Mouse (Mus musculus) cerebellum, postnatal 25 days (tissue): ENCODE results near the gene Sorcs1.
A peak's percentile ranks its signal among the peaks of the same experiment; 100 is the strongest.

ENCODE experiments used
- DNase-seq, 2 experiments: peaks; one replicate each; pipeline ENCODE4 v3.0.0; 2021; ENCODE audit warnings: mixed read lengths in 2 of 2

Sorcs1 gene

GRCm38 (mm10) chr19:50418962-50419720, 259.3 kb downstream of the Sorcs1 start:
- DNase-seq = no peak

- no peak for DNase-seq
These were observed 267.9 kb downstream of the Sorcs1 start for GRCm38 (mm10) chr19:50410561-50410960.

GRCm38 (mm10) chr19:50398341-50398740, 280.1 kb downstream of the Sorcs1 start:
- DNase-seq = peak; percentile 57 to 73

GRCm38 (mm10) chr19:50395731-50396130, 282.7 kb downstream of the Sorcs1 start:
- peak; percentile 5 to 32 for DNase-seq

GRCm38 (mm10) chr19:50394101-50394500, 284.3 kb downstream of the Sorcs1 start:
- DNase-seq = no peak

- no peak for DNase-seq
These were observed 288.4 kb downstream of the Sorcs1 start for GRCm38 (mm10) chr19:50389925-50390552.

GRCm38 (mm10) chr19:50378901-50379300, 299.5 kb downstream of the Sorcs1 start:
- no peak for DNase-seq

- peak in 1 of 2 experiments; percentile 27 for DNase-seq
These were observed 303.7 kb downstream of the Sorcs1 start for GRCm38 (mm10) chr19:50374751-50375150.

- no peak for DNase-seq
These were observed 312.0 kb downstream of the Sorcs1 start for GRCm38 (mm10) chr19:50366446-50366845.

- no peak for DNase-seq
These were observed 315.6 kb downstream of the Sorcs1 start for GRCm38 (mm10) chr19:50362655-50363500.

GRCm38 (mm10) chr19:50358561-50358960, 319.9 kb downstream of the Sorcs1 start:
- DNase-seq = no peak

- DNase-seq = no peak
These were observed 339.2 kb downstream of the Sorcs1 start for GRCm38 (mm10) chr19:50339211-50339610.

GRCm38 (mm10) chr19:50336751-50337150, 341.7 kb downstream of the Sorcs1 start:
- DNase-seq = no peak

GRCm38 (mm10) chr19:50331136-50331535, 347.3 kb downstream of the Sorcs1 start:
- no peak for DNase-seq

GRCm38 (mm10) chr19:50327804-50328203, 350.6 kb downstream of the Sorcs1 start:
- DNase-seq = peak; percentile 5 to 7

GRCm38 (mm10) chr19:50326151-50326550, 352.3 kb downstream of the Sorcs1 start:
- DNase-seq = peak; percentile 18

GRCm38 (mm10) chr19:50325686-50326085, 352.8 kb downstream of the Sorcs1 start:
- peak; percentile 56 to 65 for DNase-seq

GRCm38 (mm10) chr19:50307046-50307445, 371.4 kb downstream of the Sorcs1 start:
- DNase-seq = no peak

- no peak for DNase-seq
These were observed 384.2 kb downstream of the Sorcs1 start for GRCm38 (mm10) chr19:50294205-50294604.

GRCm38 (mm10) chr19:50264450-50264849, 414.0 kb downstream of the Sorcs1 start:
- peak in 1 of 2 experiments; percentile 48 for DNase-seq

GRCm38 (mm10) chr19:50258718-50259413, 419.6 kb downstream of the Sorcs1 start:
- peak; percentile 44 to 60 for DNase-seq

- no peak for DNase-seq
These were observed 458.0 kb downstream of the Sorcs1 start for GRCm38 (mm10) chr19:50220476-50220875.
